Mouse (Mus musculus): Measurements from ENCODE around the gene Mpped2. TPM values are rescaled to one million over a fixed set of nuclear protein-coding genes. Genes with fewer than 3 reads are reported as not detected.

The Mpped2 gene
- total RNA-seq, 2 experiments from 2014 or later: 2.5 to 4.6 TPM

DNA sequence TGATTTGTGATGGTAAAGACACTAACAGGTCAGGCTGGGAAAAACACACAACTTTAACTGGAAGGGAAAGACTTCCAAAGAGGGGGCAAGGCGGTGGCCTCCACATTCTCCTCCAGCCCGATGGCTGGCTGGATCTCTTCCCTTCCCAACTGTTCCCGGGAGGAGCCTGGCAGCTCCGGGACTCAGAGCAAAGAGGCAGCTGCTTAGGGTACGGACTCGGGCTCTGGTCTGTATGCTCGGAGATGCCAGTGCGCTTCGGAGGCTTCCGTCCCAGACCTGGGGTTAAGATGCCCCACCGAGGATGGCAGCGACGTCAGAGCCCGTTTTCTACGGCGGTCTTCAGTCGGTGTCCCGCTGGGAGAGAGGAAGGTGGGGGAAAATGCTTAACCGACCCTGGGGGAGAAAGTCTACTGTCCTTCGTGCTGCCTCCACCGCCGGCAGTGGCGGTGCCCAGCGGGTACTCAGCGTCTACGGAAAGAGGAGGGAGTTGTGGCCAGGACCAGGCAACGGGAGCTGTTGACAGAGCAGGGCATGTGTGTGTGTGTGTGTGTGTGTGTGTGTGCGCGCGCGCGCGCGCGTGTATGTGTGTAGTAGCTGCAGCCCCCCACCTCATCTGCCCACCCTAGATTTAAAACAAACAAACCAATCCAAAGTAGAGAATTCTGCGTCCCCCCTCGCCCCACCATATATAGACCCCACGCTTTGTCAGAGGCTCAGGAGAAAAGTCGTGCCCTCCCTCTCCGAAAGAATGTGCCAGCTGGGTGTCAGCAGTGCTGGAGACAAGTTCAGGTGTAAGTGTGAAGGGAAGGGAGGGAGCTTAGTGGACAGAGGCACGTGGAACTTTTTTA, 2.0 kb downstream of the Mpped2 start:
- peak in 1 of 2 experiments; percentile 18 for DNase-seq
- intact Hi-C loops (cut with DNase I): loop anchor here (10.0 kb wide), 1 partner anchor 260 kb away; no protein-coding TSS in a partner anchor

DNA sequence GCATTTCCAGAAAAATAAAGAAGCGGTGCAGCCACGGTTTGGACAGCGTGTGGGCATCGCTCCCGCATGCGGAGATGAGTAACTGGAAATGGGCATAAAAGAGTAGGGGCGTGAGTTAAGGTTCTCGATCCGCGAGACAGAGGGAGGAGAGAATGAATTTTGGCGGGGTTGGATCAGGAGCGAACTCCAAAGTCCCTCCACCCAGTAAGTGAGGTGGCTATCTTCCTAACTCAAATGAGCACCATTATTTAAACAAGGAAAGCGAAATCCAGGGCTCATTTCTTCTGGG, 2.6 kb downstream of the Mpped2 start:
- DNase-seq: no peak

DNA sequence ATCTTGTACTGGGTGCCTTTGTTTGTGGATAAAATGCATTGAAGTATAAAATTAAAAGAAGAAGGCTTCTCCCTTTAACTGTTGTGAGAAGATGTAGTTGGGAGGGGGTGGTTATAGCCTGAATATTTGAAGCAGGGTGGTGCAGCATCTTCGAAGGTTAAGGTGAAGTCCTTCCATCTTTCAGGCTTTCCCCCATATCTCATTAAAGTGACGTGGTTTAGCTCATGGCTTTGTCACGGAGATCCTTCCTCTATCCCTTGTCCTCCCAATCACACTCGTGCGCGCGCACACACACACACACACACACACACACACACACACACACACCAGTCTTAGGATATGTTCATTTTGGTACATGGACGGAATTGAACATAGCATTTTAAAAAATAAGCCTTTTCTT, 3.3 kb downstream of the Mpped2 start:
- no peak for DNase-seq
- intact Hi-C loops (cut with DNase I): loop anchor here (10.0 kb wide), 1 partner anchor 258 kb away; no protein-coding TSS in a partner anchor

More for the DNA sequence above, 2.6 kb downstream of the Mpped2 start:
- intact Hi-C loops (cut with DNase I): loop anchor here (10.0 kb wide), 1 partner anchor 259 kb away; no protein-coding TSS in a partner anchor

DNA sequence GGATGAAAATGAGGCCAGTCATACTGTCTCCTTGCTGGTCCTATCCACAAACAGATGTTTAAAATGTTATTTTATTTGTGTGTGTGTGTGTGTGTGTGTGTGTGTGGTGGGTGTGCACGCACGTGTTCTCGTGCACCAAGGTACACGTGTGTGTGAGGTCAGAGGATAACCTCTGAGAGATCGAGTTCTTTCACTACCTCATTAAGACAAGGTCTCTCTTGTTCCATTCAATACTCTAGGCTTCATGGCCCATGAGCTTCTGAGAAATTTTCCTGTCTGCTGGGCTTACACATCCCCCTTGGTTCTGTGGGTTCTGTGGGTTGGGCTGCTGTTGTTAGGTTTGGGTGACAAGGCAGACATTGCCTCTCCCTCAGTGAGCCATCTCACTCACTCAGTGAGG, 12.6 kb downstream of the Mpped2 start:
- intact Hi-C loops (cut with DNase I): no loop called here
- no peak for DNase-seq

DNA sequence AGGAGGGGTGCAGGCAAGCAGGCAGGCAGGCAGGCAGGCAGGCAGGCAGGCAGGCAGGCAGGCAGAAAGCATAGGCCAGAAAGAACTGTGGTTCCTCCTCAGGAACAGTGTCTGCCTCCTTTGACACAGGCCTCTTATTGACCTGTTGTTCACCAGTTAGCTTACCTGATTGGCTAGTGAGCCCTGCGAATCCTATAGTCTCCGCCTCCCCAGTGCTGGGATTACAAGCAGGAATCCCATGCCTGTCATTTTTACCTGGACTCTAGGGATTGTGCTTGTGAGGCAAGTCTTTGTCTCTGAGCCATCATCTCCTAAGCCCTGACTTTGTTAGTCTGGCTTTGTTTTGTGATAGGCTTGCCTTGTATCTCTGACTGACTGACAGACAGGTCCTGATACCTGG, 14.1 kb downstream of the Mpped2 start:
- intact Hi-C loops (cut with DNase I): no loop called here
- DNase-seq: no peak

DNA sequence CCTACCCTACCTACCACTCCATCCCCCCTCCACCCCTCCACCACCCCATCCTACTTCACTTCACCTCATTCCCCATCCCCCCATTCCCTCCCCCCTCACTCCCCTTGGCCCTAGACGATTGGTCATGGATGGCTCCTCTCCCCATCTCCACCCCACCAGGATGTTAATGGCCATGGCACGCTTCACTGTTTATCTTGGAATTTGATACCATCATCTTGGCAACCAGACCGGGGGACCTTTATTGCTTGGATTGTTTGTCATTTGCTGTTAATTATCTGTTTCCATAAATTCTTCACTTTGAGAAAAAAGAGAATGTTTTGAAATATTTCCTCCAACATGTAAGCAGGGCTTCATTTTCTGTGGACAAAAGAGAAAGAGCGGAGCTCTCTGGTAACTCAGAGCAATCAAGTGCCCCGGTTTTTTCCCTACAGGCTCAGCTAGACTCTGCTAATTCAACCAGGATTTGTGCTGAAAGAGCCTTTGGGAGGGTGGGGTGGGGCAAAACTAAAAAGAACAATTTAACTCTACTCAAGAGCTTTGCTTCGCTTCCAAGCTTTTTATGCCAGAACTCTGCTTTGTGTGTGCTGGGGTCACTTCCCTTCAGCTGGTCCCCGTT, 17.9 kb downstream of the Mpped2 start:
- DNase-seq: no peak
- intact Hi-C loops (cut with DNase I): no loop called here

DNA sequence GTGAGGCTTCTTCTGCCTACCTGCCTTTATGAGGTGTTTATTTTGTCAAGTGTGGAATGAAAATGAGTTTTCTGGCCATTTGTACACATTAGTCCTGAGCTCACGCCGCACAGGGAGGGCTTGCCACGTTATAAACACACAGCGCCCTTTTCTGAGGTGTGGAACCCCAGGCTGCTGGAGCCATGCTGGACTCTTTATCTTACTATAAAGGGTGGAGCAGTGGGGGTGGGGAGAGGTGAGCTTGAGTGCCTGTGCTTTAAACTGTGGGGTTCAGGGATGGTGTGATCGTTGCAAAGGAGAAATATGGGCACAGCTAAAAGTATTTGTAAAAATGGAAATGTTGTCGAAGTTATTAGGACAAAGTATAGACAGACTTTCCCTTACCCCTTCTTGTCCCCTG, 18.4 kb downstream of the Mpped2 start:
- no peak for DNase-seq
- intact Hi-C loops (cut with DNase I): no loop called here

DNA sequence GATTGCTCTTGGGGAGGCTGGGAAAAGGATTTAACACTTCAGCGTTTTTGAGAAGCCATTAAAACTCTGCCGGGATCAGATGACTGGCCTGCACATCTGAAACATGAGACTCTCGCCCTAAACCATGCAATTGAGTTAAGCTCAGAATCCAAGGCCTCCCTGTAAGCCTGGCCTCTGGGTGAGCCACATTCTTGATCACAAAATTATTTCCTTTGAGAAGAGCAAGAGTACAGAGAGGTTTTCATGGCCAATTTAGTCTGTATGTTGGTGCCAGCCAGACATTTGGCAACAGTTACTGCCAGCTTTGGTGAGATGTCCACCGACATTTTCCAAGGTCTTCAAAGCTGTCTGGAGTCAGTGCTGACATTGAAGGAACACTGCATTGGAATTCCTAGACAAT, 20.1 kb downstream of the Mpped2 start:
- no peak for DNase-seq
- intact Hi-C loops (cut with DNase I): no loop called here

DNA sequence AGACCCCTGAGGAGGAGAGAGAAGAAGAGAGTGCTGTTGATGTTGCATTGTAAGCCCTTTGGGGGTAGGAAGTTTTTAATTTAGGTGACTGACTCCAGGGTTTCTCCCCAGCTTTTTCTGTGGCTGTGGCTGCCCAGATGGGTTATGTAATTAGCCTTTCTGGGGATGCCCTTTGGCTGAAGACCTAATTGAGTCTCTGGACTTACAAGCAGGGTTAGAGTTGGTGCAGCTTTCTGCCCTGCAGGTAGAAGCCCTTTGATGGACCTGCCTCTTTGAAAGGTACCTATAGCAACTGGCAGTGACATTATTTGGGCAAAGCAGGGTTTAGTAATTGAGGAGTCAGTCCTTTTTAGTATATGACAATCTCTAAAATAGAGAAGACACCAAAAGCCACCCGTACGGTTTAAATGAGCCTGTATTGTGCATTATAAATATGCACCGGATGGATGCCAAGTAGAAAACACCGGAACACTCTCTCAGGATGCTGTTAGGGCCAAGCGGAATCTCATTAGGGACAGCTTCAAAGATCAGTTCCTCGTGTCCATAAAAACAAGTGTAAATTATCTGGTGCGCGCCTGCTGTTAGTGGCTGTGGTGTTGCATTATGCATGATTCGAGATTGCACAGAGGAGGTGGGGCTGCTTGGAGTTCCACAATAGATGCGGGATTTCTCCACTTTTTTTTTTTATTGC, 22.8 kb downstream of the Mpped2 start:
- intact Hi-C loops (cut with DNase I): no loop called here
- DNase-seq: no peak

DNA sequence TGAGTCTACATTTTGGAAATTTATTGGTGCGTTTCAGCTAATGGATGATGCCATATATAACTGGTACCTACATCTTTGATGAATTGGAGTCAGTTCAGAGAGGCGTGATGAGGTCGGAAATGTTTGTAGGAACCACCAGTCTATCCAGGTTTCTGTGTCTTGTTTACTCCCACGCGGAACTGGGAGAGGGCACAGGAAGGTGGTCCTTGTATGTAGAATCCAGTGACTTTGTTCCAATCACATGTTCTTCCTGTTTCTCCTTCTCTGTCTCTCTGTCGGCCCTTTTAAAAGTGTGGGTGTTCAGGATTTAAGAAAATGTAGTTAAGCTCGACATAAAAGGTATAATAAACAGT, 23.3 kb downstream of the Mpped2 start:
- intact Hi-C loops (cut with DNase I): no loop called here
- DNase-seq: no peak

DNA sequence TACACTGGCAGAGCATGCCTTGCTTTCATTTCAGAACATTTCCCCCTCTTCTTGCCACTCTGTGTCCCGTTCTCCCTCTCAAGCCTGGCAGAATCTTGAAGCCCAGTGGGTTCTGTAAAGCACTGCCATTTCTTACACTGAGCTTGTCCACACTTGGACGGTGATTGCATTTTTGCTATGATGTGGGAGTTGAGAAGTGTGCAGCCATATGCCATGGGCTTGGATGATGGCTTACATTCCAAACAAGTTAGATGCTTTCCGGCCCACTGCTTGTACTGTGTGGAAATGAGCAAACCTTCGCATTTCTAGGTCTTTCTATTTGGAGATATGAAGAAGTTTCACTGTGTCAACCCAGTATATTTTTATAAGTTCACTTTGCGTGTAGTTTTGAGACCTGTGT, 25.8 kb downstream of the Mpped2 start:
- no peak for DNase-seq
- intact Hi-C loops (cut with DNase I): no loop called here

DNA sequence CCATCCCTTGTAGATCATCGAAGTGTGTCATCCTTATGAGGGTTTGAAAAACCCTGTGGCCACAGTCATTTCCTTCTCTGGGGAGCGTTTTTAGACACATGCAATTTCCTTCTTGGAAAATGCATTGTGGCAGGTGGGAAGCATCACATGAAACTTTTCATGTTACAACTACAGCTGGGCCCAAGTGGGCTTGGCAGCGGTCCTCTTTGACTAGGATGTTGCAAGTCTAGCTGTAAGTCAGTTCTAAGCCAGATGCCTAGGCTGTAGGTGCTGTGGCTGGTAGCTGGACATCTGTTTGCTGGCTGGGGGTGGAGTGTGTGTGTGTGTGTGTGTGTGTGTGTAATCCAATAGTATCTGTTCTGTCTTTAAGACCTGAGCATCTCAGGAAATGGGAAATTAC, 26.4 kb downstream of the Mpped2 start:
- DNase-seq: no peak

DNA sequence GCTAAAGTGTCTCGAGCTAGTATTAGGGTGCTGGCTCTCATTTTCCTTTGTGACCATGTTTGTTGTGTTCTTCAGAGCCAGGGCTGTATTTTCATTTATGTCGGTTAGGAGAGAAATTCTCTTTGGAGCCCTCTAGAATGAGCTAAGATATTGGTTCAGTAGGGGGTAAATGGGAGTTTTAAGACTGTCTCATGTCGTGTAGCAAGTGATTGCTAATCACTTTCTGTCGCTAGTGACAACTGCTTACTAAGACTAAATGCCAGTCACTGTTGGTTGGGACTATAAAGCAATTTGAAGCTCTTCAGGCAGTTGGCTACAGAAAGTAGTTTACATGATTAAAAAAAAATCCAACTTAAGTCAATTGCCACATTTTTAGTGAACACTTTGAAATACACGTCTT, 27.6 kb downstream of the Mpped2 start:
- no peak for DNase-seq
- intact Hi-C loops (cut with DNase I): no loop called here

More for the DNA sequence above, 26.4 kb downstream of the Mpped2 start:
- intact Hi-C loops (cut with DNase I): no loop called here

DNA sequence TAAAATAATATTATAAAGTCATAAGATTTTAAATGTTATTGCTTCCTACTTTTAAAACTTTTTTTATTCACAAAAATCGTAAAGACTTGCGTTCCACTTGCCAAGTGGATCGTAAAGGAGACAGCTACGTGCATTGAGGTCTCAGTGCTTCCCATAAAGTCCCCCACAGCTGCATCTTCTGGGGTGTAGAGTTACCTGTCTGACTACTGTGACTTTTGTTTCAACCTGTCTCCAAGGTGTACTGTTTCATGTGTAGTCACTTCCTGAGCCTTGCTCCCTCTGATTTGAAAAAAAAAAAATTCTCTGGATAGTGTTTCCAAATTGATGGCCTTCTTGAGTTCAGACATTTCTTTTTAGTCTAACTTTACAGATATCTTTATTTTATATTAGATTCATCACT, 29.0 kb downstream of the Mpped2 start:
- DNase-seq: no peak
- intact Hi-C loops (cut with DNase I): no loop called here

DNA sequence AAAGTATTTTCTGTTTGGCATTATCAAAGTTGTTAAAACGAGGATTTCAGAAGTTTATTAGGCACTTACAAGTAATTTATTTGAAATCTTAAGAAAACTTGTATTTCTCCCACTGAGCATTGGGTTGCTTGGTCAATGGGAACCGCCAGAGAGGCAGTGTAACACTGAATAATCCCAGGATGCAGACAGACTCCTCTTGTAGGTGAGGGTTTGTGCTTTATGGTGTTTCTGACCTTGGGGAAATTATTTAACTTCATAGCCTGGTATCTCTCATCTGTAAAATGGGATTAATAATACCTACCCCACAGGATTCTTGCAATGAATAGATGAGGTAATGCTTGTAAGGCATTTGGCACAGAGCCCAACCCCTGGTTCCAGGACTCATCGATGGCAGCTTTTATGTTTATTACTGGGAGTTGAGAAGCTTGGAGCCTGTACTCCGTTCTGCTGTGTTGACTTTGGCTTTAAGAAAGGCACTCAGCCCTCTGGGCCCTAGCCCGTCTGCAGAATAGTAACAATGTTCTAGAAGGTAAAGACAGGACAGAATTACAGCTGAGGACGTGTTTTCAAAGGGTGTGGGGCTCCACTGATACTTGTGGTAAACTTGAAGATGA, 37.0 kb downstream of the Mpped2 start:
- intact Hi-C loops (cut with DNase I): no loop called here
- no peak for DNase-seq

DNA sequence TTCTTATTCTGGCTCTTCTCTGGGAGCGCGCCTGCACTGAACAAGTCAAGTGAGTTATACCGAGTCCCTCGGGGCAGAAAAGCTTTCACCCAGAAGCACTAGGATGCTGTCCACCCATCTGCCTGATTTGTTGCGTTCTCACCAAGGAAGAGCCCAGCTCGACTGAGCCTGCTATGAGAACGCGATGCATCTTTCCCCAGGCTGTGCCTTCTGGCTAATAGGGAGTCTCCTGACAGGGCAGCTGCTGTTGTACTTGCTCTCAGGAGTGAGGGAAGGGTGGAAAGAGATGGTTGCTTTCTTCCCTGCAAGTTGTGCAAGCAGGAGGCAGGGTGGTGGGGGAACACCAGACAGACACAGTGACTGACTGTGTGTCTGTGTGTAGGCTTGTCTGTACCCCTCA, 37.5 kb downstream of the Mpped2 start:
- intact Hi-C loops (cut with DNase I): no loop called here

DNA sequence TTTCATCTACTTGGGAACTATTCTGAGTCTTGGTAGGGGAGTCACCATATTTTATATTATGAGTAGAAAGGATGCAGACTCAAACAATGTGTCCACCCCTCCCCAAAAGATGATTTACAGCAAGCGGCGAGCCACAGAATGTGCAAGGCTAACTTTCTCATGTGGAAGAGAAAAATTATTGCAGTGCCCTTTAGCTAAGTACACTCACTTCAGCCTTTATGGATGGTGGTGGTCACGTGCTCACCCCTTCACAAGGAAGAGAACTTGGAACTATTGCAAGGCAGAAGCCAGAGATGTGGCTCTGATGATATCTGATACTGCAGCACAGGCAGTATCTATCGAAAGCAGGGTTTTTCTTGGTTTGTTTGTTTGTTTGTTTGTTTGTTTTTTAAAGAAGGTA, 38.4 kb downstream of the Mpped2 start:
- intact Hi-C loops (cut with DNase I): no loop called here
- no peak for DNase-seq

More for the DNA sequence above, 37.5 kb downstream of the Mpped2 start:
- DNase-seq: no peak

DNA sequence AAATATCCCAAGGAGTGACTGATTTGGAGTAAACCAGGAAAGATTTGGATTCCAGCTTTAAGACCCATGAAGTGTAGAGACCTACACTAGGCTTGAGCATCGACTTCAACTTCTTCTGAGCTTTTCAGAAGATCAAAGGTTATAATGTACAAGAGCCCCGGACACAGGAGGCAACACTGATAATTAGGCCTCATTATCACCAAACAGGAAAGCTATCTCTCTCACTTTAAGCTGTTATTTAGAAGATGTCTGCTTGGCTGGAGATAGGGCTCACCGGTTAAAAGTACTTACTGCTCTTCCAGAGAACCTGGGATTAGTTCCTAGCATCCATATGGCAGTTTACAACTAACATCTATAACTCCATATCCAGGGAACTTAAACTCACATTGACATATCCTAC, 39.1 kb downstream of the Mpped2 start:
- intact Hi-C loops (cut with DNase I): no loop called here
- DNase-seq: no peak

DNA sequence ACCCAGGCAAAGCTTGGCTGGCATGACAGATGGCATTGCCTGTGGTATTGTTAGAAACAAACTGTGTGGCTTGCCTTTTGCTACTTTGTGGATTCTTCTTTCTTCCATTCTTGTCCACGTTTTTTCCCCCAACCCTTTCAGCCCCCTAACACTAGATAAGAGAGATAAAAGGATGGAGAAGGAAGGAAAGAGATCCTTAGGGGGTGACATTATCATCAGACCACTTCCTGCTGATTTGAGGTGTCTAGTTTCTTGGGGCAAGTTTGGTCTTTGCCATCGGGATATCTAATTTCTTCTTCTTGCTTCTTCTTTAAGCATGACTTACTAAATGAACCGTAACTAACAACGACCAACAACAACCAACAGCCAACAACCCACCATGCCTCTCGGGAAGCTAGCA, 40.3 kb downstream of the Mpped2 start:
- intact Hi-C loops (cut with DNase I): no loop called here
- DNase-seq: no peak

DNA sequence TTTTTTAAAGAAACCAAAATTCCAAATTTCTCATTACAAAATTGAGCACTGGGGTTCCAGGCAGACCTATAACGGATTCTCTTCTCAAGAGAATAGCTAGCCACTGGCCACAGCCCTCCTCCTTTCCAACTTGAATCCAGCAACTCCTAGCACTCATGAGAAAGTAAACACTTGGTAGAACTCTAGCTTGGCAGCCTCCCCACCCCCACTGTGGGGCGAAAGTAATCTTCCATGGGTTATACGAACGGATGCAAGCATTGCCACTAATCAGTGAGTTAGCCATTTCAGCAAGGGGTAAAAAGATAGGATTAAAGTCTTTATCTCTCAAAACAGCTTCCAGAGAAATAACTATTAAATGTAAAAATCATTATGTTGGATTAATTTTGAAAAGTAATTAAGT, 40.9 kb downstream of the Mpped2 start:
- intact Hi-C loops (cut with DNase I): no loop called here
- DNase-seq: no peak

DNA sequence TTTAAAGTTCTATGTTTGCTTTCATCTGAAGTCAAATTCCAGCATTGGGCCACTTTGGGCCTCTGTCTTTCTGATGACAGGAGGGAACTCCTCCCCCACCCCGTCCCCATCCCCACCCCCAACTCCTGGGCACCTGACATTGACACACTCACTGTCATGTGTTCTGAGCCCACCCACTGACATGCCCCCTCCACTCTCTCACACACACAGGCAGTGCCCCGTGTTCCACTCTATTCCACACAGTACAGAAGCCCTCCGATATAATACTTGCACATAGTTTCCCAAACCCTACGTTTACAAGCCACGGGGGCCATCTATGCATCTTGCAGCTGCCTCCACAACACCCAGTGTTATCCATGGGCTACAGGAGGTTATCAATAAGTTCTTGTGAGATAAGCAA, 42.1 kb downstream of the Mpped2 start:
- intact Hi-C loops (cut with DNase I): no loop called here
- no peak for DNase-seq
